Mouse (Mus musculus) forebrain, embryonic 16.5 days (tissue): ENCODE measurements around the gene Oosp2. TPM values are rescaled to one million over a fixed set of nuclear protein-coding genes. Genes with fewer than 3 reads are reported as not detected.

Experiments used
- ATAC-seq: fragments of 200-750 bp; cut with Nextera tagmentation; 2 replicates; pipeline ENCODE4 v1.8.0; 2017; ENCODE audit warnings: mild to moderate bottlenecking, moderate library complexity
- H3K27ac ChIP-seq: fragments of 300-500 bp; sonication (generic); 2 replicates; pipeline ENCODE4 v1.5.1; 2014; ENCODE audit warnings: low read length, control low read depth
- H3K27me3 ChIP-seq: fragments of 300-500 bp; sonication (generic); replicated peaks from 2 replicates; pipeline ENCODE4 v1.6.1; 2014; ENCODE audit warnings: low read length; ENCODE audit not compliant: control insufficient read depth, insufficient read depth
- H3K36me3 ChIP-seq: fragments of 300-500 bp; sonication (generic); 2 replicates; pipeline ENCODE4 v1.6.1; 2014; ENCODE audit not compliant: control insufficient read depth, insufficient read depth
- H3K4me1 ChIP-seq: fragments of 300-500 bp; sonication (generic); replicated peaks from 2 replicates; pipeline ENCODE4 v1.6.1; 2014; ENCODE audit warnings: low read length; ENCODE audit not compliant: control insufficient read depth, insufficient read depth
- H3K4me2 ChIP-seq: fragments of 300-500 bp; sonication (generic); 2 replicates; pipeline ENCODE4 v1.6.1; 2014; ENCODE audit warnings: mild to moderate bottlenecking, low read length, control low read depth
- H3K4me3 ChIP-seq: fragments of 300-500 bp; sonication (generic); replicated peaks from 2 replicates; pipeline ENCODE4 v1.5.1; 2014; ENCODE audit warnings: mild to moderate bottlenecking, low read length, control low read depth
- H3K9ac ChIP-seq: fragments of 300-500 bp; sonication (generic); replicated peaks from 2 replicates; pipeline ENCODE4 v1.6.1; 2014; ENCODE audit warnings: low read depth, low read length, control low read depth
- H3K9me3 ChIP-seq: fragments of 300-500 bp; sonication (generic); 2 replicates; pipeline ENCODE4 v1.6.1; 2016; ENCODE audit warnings: low read length; ENCODE audit not compliant: control insufficient read depth
- WGBS: fragments of 180-500 bp; shearing (Covaris S2); extraction: QIAGEN DNeasy Blood & Tissue Kit; methylation state at CpG from one replicate; pipeline ENCODE4 v1.1.7; 2014; 5-methylcytosine and 5-hydroxymethylcytosine counted together
- polyA plus RNA-seq: library from polyadenylated mRNA; unstranded; fragments of >200 nt; fragmentation: Nextera tagmentation; extraction: Ambion mirVana; gene quantifications from 2 replicates; pipeline ENCODE4 v1.2.1, GENCODE M21; 2015

The Oosp2 gene
- polyA plus RNA-seq, 1 experiment from 2014 or later: not detected

- Histone ChIP-seq H3K36me3 (no peaks in the 10 kb centered on the region), H3K27me3 (no peaks in the 10 kb centered on the region), H3K4me2 (no peak overlapping the region), H3K4me1 (no peaks in the 10 kb centered on the region), H3K27ac (no peak overlapping the region), H3K9me3 (no peaks in the 10 kb centered on the region), H3K4me3 (no peak overlapping the region), H3K9ac (no peak overlapping the region)
- ATAC-seq: no peak
- 100% methylated on average over 1 of the region's 1 CpGs for whole genome bisulfite sequencing
Measured at GRCm38 (mm10) chr19:11613084-11613483, 47.3 kb downstream of the Oosp2 start.

DNA sequence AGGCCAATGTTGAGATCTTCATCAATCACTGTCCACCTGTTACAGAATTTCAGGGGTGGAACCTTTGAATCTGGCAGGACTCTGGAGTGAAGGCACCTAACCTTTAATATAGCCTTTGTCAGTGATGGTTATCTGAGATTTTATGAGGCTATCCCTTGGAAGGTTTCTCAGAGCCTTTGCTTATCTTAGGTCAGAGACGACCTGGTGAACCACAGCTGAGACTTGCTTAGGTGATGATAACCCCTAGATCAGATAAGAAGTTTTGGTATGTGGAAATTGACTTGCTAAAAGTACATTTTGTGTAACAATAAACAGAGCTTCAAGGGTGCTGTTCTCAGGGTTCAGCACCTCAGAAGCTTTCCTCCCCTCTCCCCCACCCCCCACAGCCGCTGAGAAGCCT lies 48.1 kb downstream of the Oosp2 start:
- no peak for ATAC-seq
- H3K36me3 ChIP-seq: no peaks in the 10 kb centered on the region
- no peaks in the 10 kb centered on the region for H3K4me1 ChIP-seq
- H3K27me3 ChIP-seq: no peaks in the 10 kb centered on the region
- H3K9me3 ChIP-seq: no peaks in the 10 kb centered on the region
- H3K27ac ChIP-seq: no peak overlapping the region
- H3K4me3 ChIP-seq: no peak overlapping the region
- H3K9ac ChIP-seq: no peak overlapping the region
- no peak overlapping the region for H3K4me2 ChIP-seq
- whole genome bisulfite sequencing: 64% methylated on average over 2 of the region's 2 CpGs

DNA sequence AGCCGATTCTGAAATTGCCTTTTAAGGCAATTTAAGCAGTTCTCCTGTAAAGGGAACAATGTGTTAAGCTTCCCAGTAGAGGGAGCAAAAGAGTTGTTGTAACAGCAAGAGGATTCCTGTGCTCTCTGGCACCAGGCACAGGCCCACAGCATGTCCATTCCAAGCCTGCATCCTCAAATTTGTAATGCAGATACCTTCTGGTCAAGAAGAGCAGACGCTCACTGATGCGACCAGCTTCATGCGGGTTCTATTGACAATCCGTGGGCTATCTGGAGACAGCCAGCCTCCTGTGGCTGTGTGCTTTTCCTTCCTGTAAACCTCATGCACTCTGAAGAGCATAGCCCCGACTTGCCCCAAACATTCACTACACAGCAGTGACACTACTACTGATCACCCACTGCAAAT lies 48.8 kb downstream of the Oosp2 start:
- Histone ChIP-seq H3K9me3 (no peaks in the 10 kb centered on the region), H3K9ac (no peak overlapping the region), H3K27ac (no peak overlapping the region), H3K4me1 (no peaks in the 10 kb centered on the region), H3K36me3 (no peaks in the 10 kb centered on the region), H3K4me2 (no peak overlapping the region), H3K4me3 (no peak overlapping the region), H3K27me3 (no peaks in the 10 kb centered on the region)
- ATAC-seq: peak; percentile 73
- 30% methylated on average over 6 of the region's 6 CpGs for WGBS

DNA sequence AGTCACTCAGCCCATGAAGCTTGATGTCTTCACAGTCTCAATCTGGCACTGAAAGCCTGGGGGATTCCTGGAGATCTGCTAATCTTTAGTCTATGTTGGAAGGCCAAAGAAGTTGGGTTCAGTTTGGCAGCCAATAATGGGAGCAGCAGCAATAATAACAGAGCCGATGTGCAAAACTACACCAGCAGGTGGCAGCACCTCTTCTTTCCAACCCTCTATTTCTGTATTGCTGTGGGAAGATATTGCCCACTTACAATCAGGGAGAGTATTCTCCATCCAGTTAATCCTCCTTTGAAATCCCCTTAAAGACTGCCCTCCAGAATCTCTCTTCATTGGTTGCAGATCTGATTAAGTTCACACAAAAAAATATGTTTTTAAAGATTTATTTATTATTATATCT lies 52.2 kb downstream of the Oosp2 start:
- no peak for ATAC-seq
- Histone ChIP-seq H3K36me3 (no peaks in the 10 kb centered on the region), H3K9me3 (no peaks in the 10 kb centered on the region), H3K27ac (no peak overlapping the region), H3K4me2 (no peak overlapping the region), H3K4me3 (no peak overlapping the region), H3K27me3 (no peaks in the 10 kb centered on the region), H3K4me1 (no peaks in the 10 kb centered on the region), H3K9ac (no peak overlapping the region)
- 14% methylated on average over 1 of the region's 1 CpGs for WGBS

GRCm38 (mm10) chr19:11604603-11605002 lies 55.8 kb downstream of the Oosp2 start, which contains the start of gene Ms4a6d:
Ms4a6d (minus strand) TSS chr19:11604849.
- no peak for ATAC-seq
- WGBS: 92% methylated on average over 2 of the region's 2 CpGs
- H3K9me3 ChIP-seq: no peaks in the 10 kb centered on the region
- no peaks in the 10 kb centered on the region for H3K4me1 ChIP-seq
- no peak within 1 kb of the TSS for H3K4me2 ChIP-seq
- no peak within 1 kb of the TSS for H3K9ac ChIP-seq
- no peak within 1 kb of the TSS for H3K4me3 ChIP-seq
- no peaks in the 10 kb centered on the region for H3K36me3 ChIP-seq
- no peaks in the 10 kb centered on the region for H3K27me3 ChIP-seq
- no peak within 1 kb of the TSS for H3K27ac ChIP-seq

GRCm38 (mm10) chr19:11602026-11602425 lies 58.3 kb downstream of the Oosp2 start:
- Histone ChIP-seq H3K4me3 (no peak overlapping the region), H3K36me3 (no peaks in the 10 kb centered on the region), H3K4me2 (no peak overlapping the region), H3K27ac (no peak overlapping the region), H3K9ac (no peak overlapping the region), H3K4me1 (no peaks in the 10 kb centered on the region), H3K27me3 (no peaks in the 10 kb centered on the region), H3K9me3 (no peaks in the 10 kb centered on the region)
- no peak for ATAC-seq
- 85% methylated on average over 2 of the region's 2 CpGs for WGBS

- no peaks in the 10 kb centered on the region for H3K36me3 ChIP-seq
- no peaks in the 10 kb centered on the region for H3K9me3 ChIP-seq
- ATAC-seq: no peak
- no peak overlapping the region for H3K4me3 ChIP-seq
- H3K27me3 ChIP-seq: no peaks in the 10 kb centered on the region
- no peak overlapping the region for H3K9ac ChIP-seq
- no peaks in the 10 kb centered on the region for H3K4me1 ChIP-seq
- no peak overlapping the region for H3K27ac ChIP-seq
- WGBS: 86% methylated on average over 3 of the region's 3 CpGs
- H3K4me2 ChIP-seq: no peak overlapping the region
Measured at GRCm38 (mm10) chr19:11601349-11601748, 59.0 kb downstream of the Oosp2 start.

Other genes starting within 250 kb of the Oosp2 start
- not detected in 2 replicates for gene Ms4a4b, start 217.0 kb downstream of the Oosp2 start, polyA plus RNA-seq
- 1.5 and 2.1 TPM in 2 replicates for gene Ms4a6c, start 191.2 kb downstream of the Oosp2 start, polyA plus RNA-seq
- gene Gm8369, start 174.6 kb downstream of the Oosp2 start, polyA plus RNA-seq: not detected in 2 replicates
- gene Ms4a6b, start 144.0 kb downstream of the Oosp2 start, polyA plus RNA-seq: 1.5 and 2.7 TPM in 2 replicates
- not detected in 2 replicates for gene Ms4a4d, start 123.8 kb downstream of the Oosp2 start, polyA plus RNA-seq
- 1.4 and 1.9 TPM in 2 replicates for gene Ms4a6d, start 55.7 kb downstream of the Oosp2 start, polyA plus RNA-seq
- 0.14 TPM in 1 of 2 replicates, not detected in the other for gene Ms4a2, start 36.8 kb downstream of the Oosp2 start, polyA plus RNA-seq
- not detected in 2 replicates for gene Ms4a3, start 19.7 kb downstream of the Oosp2 start, polyA plus RNA-seq
- not detected in 2 replicates for gene Oosp1, start 30.6 kb upstream of the Oosp2 start, polyA plus RNA-seq
- gene Oosp3, start 36.5 kb upstream of the Oosp2 start, polyA plus RNA-seq: not detected in 2 replicates
- gene Gif, start 87.0 kb upstream of the Oosp2 start, polyA plus RNA-seq: not detected in 2 replicates
- gene Mrpl16, start 109.8 kb upstream of the Oosp2 start, polyA plus RNA-seq: 39.7 and 42.4 TPM in 2 replicates
- 10.5 and 14.9 TPM in 2 replicates for gene Stx3, start 158.8 kb upstream of the Oosp2 start, polyA plus RNA-seq
- not detected in 2 replicates for gene Olfr1417, start 178.7 kb upstream of the Oosp2 start, polyA plus RNA-seq
- gene Olfr1418, start 200.5 kb upstream of the Oosp2 start, polyA plus RNA-seq: not detected in 2 replicates
- gene Olfr1419, start 214.5 kb upstream of the Oosp2 start, polyA plus RNA-seq: not detected in 2 replicates
- not detected in 2 replicates for gene Olfr1420, start 226.0 kb upstream of the Oosp2 start, polyA plus RNA-seq